Mouse (Mus musculus): ENCODE data around the gene Mthfd2l. TPM values are rescaled to one million over a fixed set of nuclear protein-coding genes. Genes with fewer than 3 reads are reported as not detected.

Mthfd2l gene
- total and polyA plus RNA-seq, 2 experiments from 2014 or later, result 58.8 to 84.7 TPM

- no peak overlapping the region for H3K4me3 ChIP-seq (ENCODE audit: low read length)
- 0 out of 2 replicates have a peak, but pooled peaks cover 5% of the 10 kb centered on the region for H3K36me3 ChIP-seq (ENCODE audit: insufficient read depth, low read length)
- peak; percentile 69 for TF ChIP-seq CTCF (IDR thresholded peaks at IDR 0.05; ENCODE audit: low read depth)
- ATAC-seq (peak; percentile 55; the same call in 1 of the 2 replicates), DNase-seq (ENCODE audit: low spot score) (peak; percentile 81)
- no peak overlapping the region for H3K27ac ChIP-seq
- H3K4me2 ChIP-seq (ENCODE audit: low read depth, low read length), result no peak overlapping the region
- H3K9me3 ChIP-seq (ENCODE audit: low read length), result no peaks in the 10 kb centered on the region
- H3K9ac ChIP-seq (replicated peaks; ENCODE audit: low read length), result no peak overlapping the region
- WGBS, result 61% methylated on average over 4 of the region's 4 CpGs
- no peaks in the 10 kb centered on the region for H3K4me1 ChIP-seq (ENCODE audit: insufficient read depth, low read length)
- no peaks in the 10 kb centered on the region for H3K27me3 ChIP-seq (ENCODE audit: insufficient read depth, low read length)
Measured at GRCm38 (mm10) chr5:90977244-90977643, 46.3 kb downstream of the Mthfd2l start.

GRCm38 (mm10) chr5:90980297-90980696 is 49.4 kb downstream of the Mthfd2l start:
- TF ChIP-seq CTCF (IDR thresholded peaks at IDR 0.05; ENCODE audit: low read depth), result no peak
- no peaks in the 10 kb centered on the region for H3K36me3 ChIP-seq (ENCODE audit: insufficient read depth, low read length)

GRCm38 (mm10) chr5:90987605-90988004 is 56.7 kb downstream of the Mthfd2l start:
- H3K9me3 ChIP-seq (ENCODE audit: low read length), result no peaks in the 10 kb centered on the region
- no peaks in the 10 kb centered on the region for H3K4me1 ChIP-seq (ENCODE audit: insufficient read depth, low read length)
- DNase-seq (ENCODE audit: low spot score) (no peak), ATAC-seq (no peak)
- H3K27ac ChIP-seq, result no peak overlapping the region
- H3K4me3 ChIP-seq (ENCODE audit: low read length), result no peak overlapping the region
- WGBS, result 75% methylated on average over 5 of the region's 5 CpGs
- H3K36me3 ChIP-seq (ENCODE audit: insufficient read depth, low read length), result no peaks in the 10 kb centered on the region
- H3K9ac ChIP-seq (replicated peaks; ENCODE audit: low read length), result no peak overlapping the region
- no peak overlapping the region for H3K4me2 ChIP-seq (ENCODE audit: low read depth, low read length)
- TF ChIP-seq CTCF (IDR thresholded peaks at IDR 0.05; ENCODE audit: low read depth), result no peak
- H3K27me3 ChIP-seq (ENCODE audit: insufficient read depth, low read length), result no peaks in the 10 kb centered on the region

More at GRCm38 (mm10) chr5:90980297-90980696, 49.4 kb downstream of the Mthfd2l start:
- H3K27me3 ChIP-seq (ENCODE audit: insufficient read depth, low read length), result no peaks in the 10 kb centered on the region
- DNase-seq (ENCODE audit: low spot score), result no peak
- H3K9ac ChIP-seq (replicated peaks; ENCODE audit: low read length), result no peak overlapping the region
- WGBS, result 84% methylated on average over 7 of the region's 7 CpGs
- H3K9me3 ChIP-seq (ENCODE audit: low read length), result no peaks in the 10 kb centered on the region
- no peak overlapping the region for H3K4me3 ChIP-seq (ENCODE audit: low read length)
- H3K27ac ChIP-seq, result no peak overlapping the region
- no peaks in the 10 kb centered on the region for H3K4me1 ChIP-seq (ENCODE audit: insufficient read depth, low read length)
- no peak for ATAC-seq
- no peak overlapping the region for H3K4me2 ChIP-seq (ENCODE audit: low read depth, low read length)

- Histone ChIP-seq H3K9me3 (ENCODE audit: low read length) (no peaks in the 10 kb centered on the region), H3K4me3 (ENCODE audit: low read length) (no peak overlapping the region), H3K4me2 (ENCODE audit: low read depth, low read length) (no peak overlapping the region), H3K36me3 (ENCODE audit: insufficient read depth, low read length) (no peaks in the 10 kb centered on the region), H3K4me1 (ENCODE audit: insufficient read depth, low read length) (no peaks in the 10 kb centered on the region), H3K27me3 (ENCODE audit: insufficient read depth, low read length) (no peaks in the 10 kb centered on the region), H3K9ac (replicated peaks; ENCODE audit: low read length) (no peak overlapping the region), H3K27ac (no peak overlapping the region)
- no peak for ATAC-seq
- TF ChIP-seq CTCF (IDR thresholded peaks at IDR 0.05; ENCODE audit: low read depth), result no peak
- whole genome bisulfite sequencing, result 82% methylated on average over 3 of the region's 3 CpGs
- no peak for DNase-seq (ENCODE audit: low spot score)
Measured at GRCm38 (mm10) chr5:90988149-90988548, 57.2 kb downstream of the Mthfd2l start.

GRCm38 (mm10) chr5:90988592-90988991 is 57.7 kb downstream of the Mthfd2l start:
- no peak for DNase-seq (ENCODE audit: low spot score)
- H3K9ac ChIP-seq (replicated peaks; ENCODE audit: low read length), result no peak overlapping the region
- TF ChIP-seq CTCF (IDR thresholded peaks at IDR 0.05; ENCODE audit: low read depth), result no peak
- H3K27ac ChIP-seq, result no peak overlapping the region
- no peaks in the 10 kb centered on the region for H3K4me1 ChIP-seq (ENCODE audit: insufficient read depth, low read length)
- H3K4me3 ChIP-seq (ENCODE audit: low read length), result no peak overlapping the region
- ATAC-seq, result no peak
- no peaks in the 10 kb centered on the region for H3K27me3 ChIP-seq (ENCODE audit: insufficient read depth, low read length)
- H3K9me3 ChIP-seq (ENCODE audit: low read length), result no peaks in the 10 kb centered on the region
- 94% methylated on average over 4 of the region's 4 CpGs for WGBS
- no peak overlapping the region for H3K4me2 ChIP-seq (ENCODE audit: low read depth, low read length)
- H3K36me3 ChIP-seq (ENCODE audit: insufficient read depth, low read length), result no peaks in the 10 kb centered on the region

GRCm38 (mm10) chr5:90999942-91000341 is 69.0 kb downstream of the Mthfd2l start:
- ATAC-seq (no peak), DNase-seq (ENCODE audit: low spot score) (no peak)
- no peaks in the 10 kb centered on the region for H3K4me1 ChIP-seq (ENCODE audit: insufficient read depth, low read length)
- H3K4me2 ChIP-seq (ENCODE audit: low read depth, low read length), result no peak overlapping the region
- no peak overlapping the region for H3K27ac ChIP-seq
- H3K4me3 ChIP-seq (ENCODE audit: low read length), result no peak overlapping the region
- H3K9me3 ChIP-seq (ENCODE audit: low read length), result no peaks in the 10 kb centered on the region
- H3K27me3 ChIP-seq (ENCODE audit: insufficient read depth, low read length), result no peaks in the 10 kb centered on the region
- H3K36me3 ChIP-seq (ENCODE audit: insufficient read depth, low read length), result no peaks in the 10 kb centered on the region; the same call in 1 of the 2 replicates
- no peak overlapping the region for H3K9ac ChIP-seq (replicated peaks; ENCODE audit: low read length)
- no peak for TF ChIP-seq CTCF (IDR thresholded peaks at IDR 0.05; ENCODE audit: low read depth)
- WGBS, result 94% methylated on average over 8 of the region's 8 CpGs

GRCm38 (mm10) chr5:91015216-91015615 is 84.3 kb downstream of the Mthfd2l start:
- no peak for ATAC-seq
- DNase-seq (ENCODE audit: low spot score), result no peak
- H3K27me3 ChIP-seq (ENCODE audit: insufficient read depth, low read length), result no peaks in the 10 kb centered on the region
- no peaks in the 10 kb centered on the region for H3K4me1 ChIP-seq (ENCODE audit: insufficient read depth, low read length)
- H3K4me3 ChIP-seq (ENCODE audit: low read length), result no peak overlapping the region
- 82% methylated on average over 10 of the region's 10 CpGs for WGBS
- H3K36me3 ChIP-seq (ENCODE audit: insufficient read depth, low read length), result no peaks in the 10 kb centered on the region
- no peak overlapping the region for H3K9ac ChIP-seq (replicated peaks; ENCODE audit: low read length)
- H3K27ac ChIP-seq, result no peak overlapping the region
- TF ChIP-seq CTCF (IDR thresholded peaks at IDR 0.05; ENCODE audit: low read depth), result no peak
- no peak overlapping the region for H3K4me2 ChIP-seq (ENCODE audit: low read depth, low read length)
- H3K9me3 ChIP-seq (ENCODE audit: low read length), result no peaks in the 10 kb centered on the region

Measured in hindbrain, postnatal 0 days (tissue).